23 mouse cellular contexts compared by ENCODE assay signal in the genomic region with DNA sequence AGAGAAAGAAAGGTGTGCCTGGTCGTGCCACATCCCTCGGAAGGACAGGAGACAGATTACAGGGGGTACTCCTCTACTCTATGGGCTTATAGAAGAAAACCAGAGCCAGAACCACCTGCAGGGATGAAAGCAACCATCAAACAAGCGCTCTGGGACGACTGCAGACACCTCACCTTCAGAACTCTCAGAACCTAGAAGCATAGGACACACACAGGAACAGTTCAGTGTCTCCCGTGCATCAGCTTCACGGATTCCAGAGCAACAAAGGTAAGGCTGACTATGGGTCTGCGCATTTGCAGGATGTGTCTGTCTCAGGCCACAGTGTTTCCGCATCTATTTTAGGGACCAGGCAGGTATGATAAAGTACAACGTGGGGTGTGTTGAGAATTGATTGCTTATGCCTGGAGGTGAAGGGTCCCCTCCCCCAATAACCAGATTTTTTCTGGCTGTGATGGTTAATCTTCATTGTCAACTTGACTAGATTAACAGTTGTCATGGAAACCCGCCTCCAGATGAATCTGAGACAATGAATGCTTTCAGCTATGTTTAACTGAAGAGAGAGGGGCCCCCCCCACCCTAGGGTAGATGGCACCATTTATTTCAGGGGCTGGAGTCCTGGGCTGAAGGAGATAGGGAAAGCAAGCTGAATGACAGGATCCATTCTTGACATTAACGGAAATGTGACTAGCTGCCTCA.
DNase-seq lines count a peak whose midpoint lies in the region; ATAC-seq and TF ChIP-seq lines count a peak whose summit lies in the region.
"Had no signal": no experiment of that assay in that cellular context is flagged by ENCODE, and none has a peak within 500 bp of the region (broad histone marks: within the 10 kb centered on the region; RNA-seq: fewer than 3 reads in every experiment).

No protein-coding gene starts in this region.

- DNase-seq in heart, embryonic 10.5 days (ENCODE audit: low spot score), result peak; percentile 63
- DNase-seq in heart, postnatal 25 days (ENCODE audit: low spot score), result no peak
- peak; percentile 22 for DNase-seq in left cerebral cortex, adult 11 months (ENCODE audit: low spot score)
- DNase-seq in left cerebral cortex, postnatal 4 days, result no peak
- DNase-seq in right cerebral cortex, postnatal 10 days (ENCODE audit: low spot score in 2 of 2), result peak; percentile 41 to 69
- DNase-seq in right cerebral cortex, adult 2 months (ENCODE audit: low spot score in 2 of 2), result no peak
- no peak for DNase-seq in lung, postnatal 0 days (ENCODE audit: low spot score)
- DNase-seq: adrenal gland, adult 8-10 months; cerebellum, adult 8-10 months; cerebellum, postnatal 36 days; heart, postnatal 10 days; kidney, adult 11 months; kidney, postnatal 4 days; liver, postnatal 0 days; lung, postnatal 10 days; right cerebral cortex, postnatal 14 days; spleen, adult 18-20 months had no signal

- no peak for TF ChIP-seq EP300 in lung, postnatal 0 days (IDR thresholded peaks at IDR 0.05)

- ATAC-seq in lung, postnatal 0 days, result no peak
- ATAC-seq: liver, postnatal 0 days had no signal

- no peak overlapping the region for H3K27ac ChIP-seq in heart, embryonic 10.5 days
- H3K27ac ChIP-seq in lung, postnatal 0 days (ENCODE audit: low read length), result no peak overlapping the region
- H3K27ac ChIP-seq: hindbrain, embryonic 15.5 days; kidney, embryonic 15.5 days; limb, embryonic 12.5 days; neural tube, embryonic 15.5 days had no signal

- peaks cover 21% of the 10 kb centered on the region for H3K4me1 ChIP-seq in heart, embryonic 10.5 days
- H3K4me1 ChIP-seq in lung, postnatal 0 days (ENCODE audit: insufficient read depth, low read depth, low read length), result no peaks in the 10 kb centered on the region

- no peaks in the 10 kb centered on the region for H3K9me3 ChIP-seq in heart, embryonic 10.5 days
- H3K9me3 ChIP-seq in lung, postnatal 0 days (ENCODE audit: low read length), result no peaks in the 10 kb centered on the region
- H3K9me3 ChIP-seq: heart, embryonic 12.5 days; hindbrain, embryonic 15.5 days; kidney, embryonic 15.5 days; limb, embryonic 12.5 days; neural tube, embryonic 15.5 days had no signal

- H3K27me3 ChIP-seq in heart, embryonic 10.5 days (ENCODE audit: insufficient read depth, poor library complexity, severe bottlenecking), result no peaks in the 10 kb centered on the region
- no peaks in the 10 kb centered on the region for H3K27me3 ChIP-seq in lung, postnatal 0 days (replicated peaks; ENCODE audit: insufficient read depth, low read length)
- H3K27me3 ChIP-seq: heart, embryonic 12.5 days; hindbrain, embryonic 15.5 days; kidney, embryonic 15.5 days; limb, embryonic 12.5 days; neural tube, embryonic 15.5 days had no signal

- H3K4me3 ChIP-seq in heart, embryonic 10.5 days, result no peak overlapping the region
- H3K4me3 ChIP-seq in lung, postnatal 0 days (ENCODE audit: low read depth, low read length), result no peak overlapping the region
- H3K4me3 ChIP-seq: heart, embryonic 12.5 days; hindbrain, embryonic 15.5 days; kidney, embryonic 15.5 days; limb, embryonic 12.5 days; neural tube, embryonic 15.5 days had no signal

- intact Hi-C loops in heart, postnatal 25 days (cut with DNase I), result no loop called here
- intact Hi-C loops in left cerebral cortex, postnatal 4 days (cut with DNase I), result no loop called here

- no peak overlapping the region for H3K9ac ChIP-seq in lung, postnatal 0 days (replicated peaks; ENCODE audit: low read depth)
- H3K9ac ChIP-seq: heart, embryonic 12.5 days; hindbrain, embryonic 15.5 days; kidney, embryonic 15.5 days; limb, embryonic 12.5 days; liver, postnatal 0 days; neural tube, embryonic 15.5 days had no signal

- TF ChIP-seq CTCF in lung, postnatal 0 days (IDR thresholded peaks at IDR 0.05), result no peak

- WGBS in heart, embryonic 10.5 days, result 74% methylated on average over 11 of the region's 11 CpGs
- 77% methylated on average over 11 of the region's 11 CpGs for WGBS in lung, postnatal 0 days

- H3K36me3 ChIP-seq in heart, embryonic 10.5 days, result no peaks in the 10 kb centered on the region
- no peaks in the 10 kb centered on the region for H3K36me3 ChIP-seq in lung, postnatal 0 days (ENCODE audit: insufficient read depth, low read length)
- H3K36me3 ChIP-seq: heart, embryonic 12.5 days; hindbrain, embryonic 15.5 days; kidney, embryonic 15.5 days; limb, embryonic 12.5 days; neural tube, embryonic 15.5 days had no signal

- no peak overlapping the region for H3K4me2 ChIP-seq in lung, postnatal 0 days (replicated peaks; ENCODE audit: low read depth, low read length)
- H3K4me2 ChIP-seq: heart, embryonic 12.5 days; hindbrain, embryonic 15.5 days; kidney, embryonic 15.5 days; limb, embryonic 12.5 days; liver, embryonic 11.5 days; neural tube, embryonic 15.5 days had no signal

Comparison
In these comparisons a context has a peak if more than half of its experiments do, and no peak if none do; other contexts are left out.
1. DNase-seq: peak in heart, embryonic 10.5 days (single experiment), left cerebral cortex, adult 11 months (single experiment) and right cerebral cortex, postnatal 10 days (2 of 2); none in heart, postnatal 25 days (single experiment), left cerebral cortex, postnatal 4 days (single experiment), right cerebral cortex, adult 2 months (0 of 2) and lung, postnatal 0 days (single experiment).